Mouse (Mus musculus) layer of hippocampus, adult 11-12 months (tissue): ENCODE results near the gene Rrp12.
"Not testable (repeated sequence)": the region's sequence is repeated elsewhere in the genome, so short reads cannot be mapped to it uniquely, and the experiment has no call there.

Experiments
- DNase-seq: peaks from one replicate; pipeline ENCODE4 v3.0.0; 2022; ENCODE audit warnings: low spot score

Gene Rrp12

DNA sequence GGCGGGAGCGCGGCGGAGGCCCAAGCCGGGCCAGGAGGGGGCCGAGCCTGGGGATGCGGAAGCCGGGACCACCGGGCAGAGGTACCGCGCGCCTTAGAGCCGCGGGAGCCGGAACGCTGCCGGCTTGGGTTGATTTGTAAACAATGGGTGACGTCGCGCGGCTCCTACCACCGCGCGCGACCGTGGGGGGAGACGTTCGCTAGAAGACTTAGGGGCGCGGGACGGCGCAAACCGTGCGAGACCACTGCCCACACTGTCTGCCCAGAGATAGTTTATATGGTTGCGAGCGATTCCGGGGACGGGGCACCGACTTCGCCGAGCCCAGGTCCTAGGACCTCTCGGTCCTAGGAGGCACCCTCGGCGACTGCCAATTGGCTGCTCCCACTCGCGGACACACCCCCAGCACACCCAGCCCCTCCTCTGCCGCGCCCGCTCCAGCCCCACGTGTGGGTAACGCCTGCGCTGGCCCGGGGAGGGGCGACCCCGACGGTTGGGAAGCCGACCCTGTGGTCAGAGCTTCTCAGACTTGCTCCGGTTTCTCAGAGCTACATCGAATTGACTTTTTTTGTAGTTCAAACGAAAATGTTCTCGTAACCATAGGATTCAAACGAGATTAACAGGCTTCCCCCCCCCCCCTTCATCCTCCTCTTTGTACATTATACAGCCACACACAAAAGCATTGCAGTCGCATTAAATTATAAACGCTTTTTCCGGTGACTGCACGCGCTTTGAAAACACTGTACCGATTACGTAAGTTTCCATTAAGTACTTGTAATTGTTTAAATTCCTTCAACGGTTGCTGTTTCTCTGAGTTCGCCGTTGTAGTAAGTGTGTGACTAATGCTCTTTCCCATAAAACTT is 47.8 kb downstream of the Rrp12 start, which contains the start of gene Frat2:
Gene Frat2 (minus strand): TSS at position 141 of the 860 bp plus-strand sequence.
- DNase-seq = peak; percentile 86

DNA sequence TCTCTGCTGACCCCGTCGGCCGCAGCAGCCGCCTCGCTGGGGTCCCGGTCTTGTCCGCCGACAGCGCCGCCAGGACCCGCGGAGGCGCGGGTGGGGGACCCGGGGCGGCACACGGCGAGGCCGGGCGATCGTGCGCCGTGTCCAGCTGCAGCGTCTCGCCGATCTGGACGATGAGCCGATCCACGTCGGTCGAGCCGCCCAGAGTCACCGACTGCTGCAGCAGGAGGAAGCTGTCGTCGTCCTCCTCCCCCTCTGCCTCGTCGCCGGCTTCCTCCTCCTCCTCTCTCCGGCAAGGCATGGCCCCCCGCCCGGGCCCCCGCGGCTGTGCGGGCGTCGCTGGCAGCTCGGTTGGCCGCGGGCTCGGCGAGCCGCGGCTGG is 48.4 kb downstream of the Rrp12 start:
- DNase-seq = not testable (repeated sequence)

DNA sequence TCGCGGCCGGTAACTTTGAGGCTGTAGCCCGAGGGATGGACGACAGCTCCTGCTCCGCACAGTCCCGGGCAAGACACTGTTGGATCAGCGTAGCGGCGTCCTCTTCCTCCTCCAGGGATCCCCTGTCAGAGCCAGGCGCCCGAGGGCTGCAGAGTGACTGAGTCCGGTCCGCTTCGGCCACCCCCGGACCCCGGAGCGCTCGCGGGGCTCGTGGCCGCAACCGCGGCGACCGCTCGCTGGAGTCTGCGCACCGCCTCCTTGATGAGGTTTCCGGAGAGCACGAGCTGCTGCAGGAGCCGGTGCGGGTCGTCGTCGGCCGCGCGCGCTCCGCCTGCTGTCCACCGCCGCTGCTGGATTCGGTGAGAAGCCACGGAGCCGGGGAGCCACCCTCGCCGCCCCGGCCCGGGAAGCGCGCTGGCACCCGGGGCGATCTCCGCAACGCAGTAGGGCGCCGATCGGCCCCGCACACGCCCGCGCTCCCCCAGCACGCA is 48.8 kb downstream of the Rrp12 start:
- DNase-seq = peak; percentile 24

- no peak for DNase-seq
Observed at GRCm38 (mm10) chr19:41846366-41847090, 49.4 kb downstream of the Rrp12 start.

GRCm38 (mm10) chr19:41844345-41844744 is 51.6 kb downstream of the Rrp12 start:
- DNase-seq = no peak

- DNase-seq = no peak
Observed at GRCm38 (mm10) chr19:41842706-41843105, 53.3 kb downstream of the Rrp12 start.

- no peak for DNase-seq
Observed at GRCm38 (mm10) chr19:41842196-41842595, 53.8 kb downstream of the Rrp12 start.

- no peak for DNase-seq
Observed at GRCm38 (mm10) chr19:41841105-41841750, 54.7 kb downstream of the Rrp12 start.

DNA sequence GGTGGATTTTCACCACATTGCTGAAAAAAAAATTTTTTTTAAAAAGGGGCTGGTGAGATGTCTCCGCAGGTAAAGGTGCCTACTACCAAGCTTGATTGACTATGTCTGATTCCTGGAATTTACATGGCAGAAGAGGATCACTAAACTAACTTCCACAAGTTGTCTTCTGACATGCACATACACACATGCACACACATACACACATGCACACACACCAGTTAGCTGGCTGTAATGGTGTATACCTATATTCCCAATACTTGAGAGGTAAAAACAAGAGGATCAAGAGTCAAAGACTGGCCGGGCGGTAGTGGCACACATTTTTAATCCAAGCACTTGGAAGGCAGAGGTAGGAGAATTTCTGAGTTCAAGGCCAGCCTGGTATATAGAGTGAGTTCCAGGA is 56.3 kb downstream of the Rrp12 start:
- no peak for DNase-seq

DNA sequence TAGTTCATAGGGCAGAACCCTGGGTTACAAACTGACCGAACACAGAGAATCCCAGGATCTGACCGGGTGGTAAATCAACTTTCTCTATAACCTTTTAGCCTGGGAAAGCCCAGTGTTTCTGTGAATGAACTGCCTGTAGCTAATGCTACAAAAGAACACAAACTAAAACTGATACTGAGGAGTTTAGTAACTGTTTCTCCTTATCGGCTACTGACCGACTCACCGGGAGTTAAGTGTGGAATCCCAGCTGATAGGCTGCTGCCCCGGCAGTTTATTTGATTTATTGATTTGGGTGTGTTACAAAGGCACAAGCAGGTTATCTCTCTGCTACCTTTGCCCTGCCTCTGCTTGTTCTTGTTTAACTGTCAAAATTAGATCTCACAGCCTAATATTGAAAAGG is 57.2 kb downstream of the Rrp12 start:
- DNase-seq = no peak

DNA sequence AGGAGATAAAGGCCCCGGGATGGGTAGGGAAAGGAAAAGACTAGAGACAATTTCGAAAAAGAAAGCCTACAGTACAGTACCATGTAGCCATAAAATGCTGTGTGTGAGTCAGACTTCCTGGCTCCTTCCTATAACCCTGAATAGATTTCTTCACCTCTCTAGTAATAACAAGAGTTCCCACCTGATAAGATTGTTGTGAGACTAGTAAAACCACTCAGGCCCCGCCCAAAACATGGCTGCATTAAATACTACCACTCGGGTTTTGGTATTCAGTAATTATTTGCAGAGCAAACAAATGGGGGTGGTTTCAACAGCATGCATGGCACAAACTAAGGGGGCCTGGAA is 58.1 kb downstream of the Rrp12 start:
- no peak for DNase-seq

- DNase-seq = no peak
Observed at GRCm38 (mm10) chr19:41837194-41837916, 58.6 kb downstream of the Rrp12 start.

DNA sequence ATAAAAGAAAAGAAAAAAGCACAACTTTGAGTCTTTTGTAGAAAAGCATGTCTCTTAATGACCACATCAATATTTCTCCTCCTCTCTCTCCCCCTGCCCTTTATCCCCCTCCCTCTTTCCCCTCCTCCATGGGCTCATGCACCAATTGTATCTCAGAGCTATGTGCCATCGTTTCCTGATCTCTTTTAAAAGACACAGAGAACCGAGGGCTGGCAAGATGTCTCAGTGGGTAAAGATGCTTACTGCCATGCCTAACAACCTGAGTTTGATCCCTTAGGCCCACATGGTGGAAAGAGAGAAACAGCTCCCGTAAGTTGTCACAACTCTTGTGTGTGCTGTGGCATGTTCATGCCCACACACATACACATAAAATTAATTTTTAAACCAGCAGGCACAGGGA is 59.3 kb downstream of the Rrp12 start:
- no peak for DNase-seq

GRCm38 (mm10) chr19:41835816-41836215 is 60.2 kb downstream of the Rrp12 start:
- DNase-seq = peak; percentile 44

- DNase-seq = no peak
Observed at GRCm38 (mm10) chr19:41835407-41835806, 60.6 kb downstream of the Rrp12 start.

DNA sequence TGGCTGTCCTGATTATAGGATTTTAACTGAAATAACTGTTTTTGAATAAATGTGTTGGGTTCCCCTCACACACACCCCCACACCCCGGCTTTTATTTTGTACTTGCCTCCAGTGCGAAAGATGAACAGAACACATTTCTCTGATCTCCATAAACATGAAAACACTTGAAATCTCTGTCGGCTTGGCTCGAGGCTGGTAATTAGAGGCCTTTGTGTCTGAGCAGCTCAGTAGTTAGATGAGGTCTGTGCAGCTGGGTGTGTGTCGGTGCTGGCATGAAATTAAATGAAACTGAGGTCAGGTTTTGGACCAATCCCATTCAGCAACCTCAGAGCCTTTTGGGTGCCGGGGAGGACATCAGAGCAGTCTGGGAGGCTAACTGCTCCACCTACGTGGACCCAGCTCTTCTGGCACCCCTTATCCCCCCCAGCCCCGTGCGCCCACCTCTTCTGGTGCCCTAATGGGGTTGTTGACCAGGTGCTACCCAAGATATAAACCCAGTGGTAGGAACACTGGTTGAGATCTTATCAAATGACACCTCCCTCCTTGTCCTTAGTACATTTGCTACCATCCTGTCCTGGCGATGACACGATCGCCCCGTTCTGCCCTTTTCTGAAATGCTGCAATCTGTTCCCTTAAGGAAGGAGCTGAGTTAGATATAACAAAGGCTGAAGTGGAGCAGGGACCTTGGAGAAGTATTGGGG is 63.3 kb downstream of the Rrp12 start:
- DNase-seq = no peak

- no peak for DNase-seq
Observed at GRCm38 (mm10) chr19:41831718-41832391, 64.1 kb downstream of the Rrp12 start.

- no peak for DNase-seq
Observed at GRCm38 (mm10) chr19:41831101-41831570, 64.8 kb downstream of the Rrp12 start.

DNA sequence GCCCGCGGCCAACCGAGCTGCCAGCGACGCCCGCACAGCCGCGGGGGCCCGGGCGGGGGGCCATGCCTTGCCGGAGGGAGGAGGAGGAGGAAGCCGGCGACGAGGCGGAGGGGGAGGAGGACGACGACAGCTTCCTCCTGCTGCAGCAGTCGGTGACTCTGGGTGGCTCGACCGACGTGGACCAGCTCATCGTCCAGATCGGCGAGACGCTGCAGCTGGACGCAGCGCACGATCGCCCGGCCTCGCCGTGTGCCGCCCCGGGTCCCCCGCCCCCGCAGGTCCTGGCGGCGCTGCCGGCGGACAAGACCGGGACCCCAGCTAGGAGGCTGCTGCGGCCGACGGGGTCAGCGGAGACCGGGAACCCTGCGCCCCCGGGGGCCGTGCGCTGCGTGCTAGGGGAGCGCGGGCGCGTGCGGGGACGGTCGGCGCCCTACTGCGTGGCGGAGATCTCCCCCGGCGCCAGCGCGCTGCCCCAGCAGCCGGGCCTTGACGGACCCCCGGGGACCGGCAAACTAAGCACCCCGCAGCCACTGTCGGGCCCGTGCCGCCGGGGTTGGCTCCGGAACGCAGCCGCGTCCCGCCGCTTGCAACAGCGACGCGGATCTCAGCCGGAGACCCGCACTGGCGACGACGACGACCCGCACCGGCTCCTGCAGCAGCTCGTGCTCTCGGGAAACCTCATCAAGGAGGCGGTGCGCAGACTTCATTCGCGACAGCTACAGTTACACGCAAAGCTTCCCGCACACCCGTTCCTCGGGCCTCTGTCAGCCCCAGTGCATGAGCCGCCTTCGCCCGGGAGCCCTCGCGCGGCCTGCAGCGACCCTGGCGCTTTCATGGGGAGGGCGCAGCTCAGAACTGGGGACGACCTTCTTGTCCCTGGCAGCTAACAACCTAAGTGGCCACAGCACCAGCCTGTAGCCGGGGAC is 65.6 kb downstream of the Rrp12 start:
- peak; percentile 51 for DNase-seq
